Mouse (Mus musculus): ENCODE data around the gene Tnrc6c.

GRCm38 (mm10) chr11:117638386-117638785, 15.7 kb upstream of the Tnrc6c start:
- TF ChIP-seq POLR2A (IDR thresholded peaks at IDR 0.05; ENCODE audit: extremely low read depth, insufficient read depth, low read length) (no peak), CTCF (IDR thresholded peaks at IDR 0.05; ENCODE audit: low read depth, low read length) (no peak)
